Mouse (Mus musculus) liver, embryonic 13.5 days (tissue): ENCODE data around the gene Gcfc2. TPM values are rescaled to one million over a fixed set of nuclear protein-coding genes. Genes with fewer than 3 reads are reported as not detected.

Experiments
- ATAC-seq: fragments of 200-750 bp; cut with Nextera tagmentation; 2 replicates; pipeline ENCODE4 v1.8.0; 2017; ENCODE audit warnings: low read depth, mild to moderate bottlenecking, moderate number of reproducible peaks, moderate library complexity
- DNase-seq: peaks from one replicate; pipeline ENCODE4 v3.0.0; 2022
- H3K27ac ChIP-seq: fragments of 300-500 bp; sonication (generic); 2 replicates; pipeline ENCODE4 v1.5.1; 2015; ENCODE audit warnings: moderate library complexity, mild to moderate bottlenecking, inconsistent platforms
- H3K27me3 ChIP-seq: fragments of 300-500 bp; sonication (generic); 2 replicates; pipeline ENCODE4 v1.6.1; 2015; ENCODE audit warnings: mild to moderate bottlenecking, inconsistent platforms
- H3K36me3 ChIP-seq: fragments of 300-500 bp; sonication (generic); 2 replicates; pipeline ENCODE4 v1.6.1; 2015; ENCODE audit warnings: mild to moderate bottlenecking, inconsistent platforms
- H3K4me1 ChIP-seq: fragments of 300-500 bp; sonication (generic); replicated peaks from 2 replicates; pipeline ENCODE4 v1.6.1; 2015; ENCODE audit warnings: inconsistent platforms
- H3K4me2 ChIP-seq: fragments of 300-500 bp; sonication (generic); 2 replicates; pipeline ENCODE4 v1.6.1; 2015; ENCODE audit warnings: inconsistent platforms, mild to moderate bottlenecking, moderate library complexity
- H3K4me3 ChIP-seq: fragments of 300-500 bp; sonication (generic); replicated peaks from 2 replicates; pipeline ENCODE4 v1.5.1; 2015; ENCODE audit warnings: mild to moderate bottlenecking, inconsistent platforms
- H3K9ac ChIP-seq: fragments of 300-500 bp; sonication (generic); 2 replicates; pipeline ENCODE4 v1.6.1; 2015; ENCODE audit warnings: mild to moderate bottlenecking, inconsistent platforms
- H3K9me3 ChIP-seq: fragments of 300-500 bp; sonication (generic); replicated peaks from 2 replicates; pipeline ENCODE4 v1.6.1; 2016; ENCODE audit warnings: inconsistent platforms
- WGBS: fragments of 180-500 bp; shearing (Covaris S2); methylation state at CpG from one replicate; pipeline ENCODE4 v1.1.7; 2015; ENCODE audit not compliant: insufficient replicate concordance; 5-methylcytosine and 5-hydroxymethylcytosine counted together
- polyA plus RNA-seq: library from polyadenylated mRNA; unstranded; fragments of >200 nt; fragmentation: Nextera tagmentation; extraction: Ambion mirVana; gene quantifications from 2 replicates; pipeline ENCODE4 v1.2.1, GENCODE M21; 2015

Gcfc2 gene
- polyA plus RNA-seq, 1 experiment from 2014 or later: 4.5 TPM

- Histone ChIP-seq H3K27ac (no peak overlapping the region), H3K36me3 (peaks cover 90% of the 10 kb centered on the region), H3K9me3 (no peaks in the 10 kb centered on the region), H3K4me1 (no peaks in the 10 kb centered on the region), H3K9ac (no peak overlapping the region), H3K27me3 (no peaks in the 10 kb centered on the region), H3K4me3 (no peak overlapping the region), H3K4me2 (no peak overlapping the region)
- no peak for DNase-seq
- ATAC-seq: no peak
- WGBS: 90% methylated on average over 6 of the region's 6 CpGs
These were observed 23.4 kb downstream of the Gcfc2 start for GRCm38 (mm10) chr6:81946906-81947305.

- Histone ChIP-seq H3K9me3 (no peaks in the 10 kb centered on the region), H3K27ac (no peak overlapping the region), H3K4me1 (no peaks in the 10 kb centered on the region), H3K4me3 (no peak overlapping the region), H3K9ac (no peak overlapping the region), H3K27me3 (no peaks in the 10 kb centered on the region), H3K36me3 (peaks cover 86% of the 10 kb centered on the region), H3K4me2 (no peak overlapping the region)
- DNase-seq (no peak), ATAC-seq (no peak)
- WGBS: 84% methylated on average over 5 of the region's 5 CpGs
These were observed 31.7 kb downstream of the Gcfc2 start for GRCm38 (mm10) chr6:81955133-81955532.

GRCm38 (mm10) chr6:81956399-81956798 lies 32.9 kb downstream of the Gcfc2 start:
- H3K36me3 ChIP-seq: peaks cover 86% of the 10 kb centered on the region
- WGBS: 73% methylated on average over 4 of the region's 4 CpGs

GRCm38 (mm10) chr6:81957992-81958391 lies 34.5 kb downstream of the Gcfc2 start:
- no peaks in the 10 kb centered on the region for H3K9me3 ChIP-seq
- H3K4me2 ChIP-seq: no peak overlapping the region
- no peaks in the 10 kb centered on the region for H3K4me1 ChIP-seq
- no peak overlapping the region for H3K27ac ChIP-seq
- H3K9ac ChIP-seq: no peak overlapping the region
- ATAC-seq (no peak), DNase-seq (no peak)
- no peak overlapping the region for H3K4me3 ChIP-seq
- H3K27me3 ChIP-seq: no peaks in the 10 kb centered on the region
- peaks cover 86% of the 10 kb centered on the region for H3K36me3 ChIP-seq
- 77% methylated on average over 11 of the region's 11 CpGs for WGBS

More at GRCm38 (mm10) chr6:81956399-81956798, 32.9 kb downstream of the Gcfc2 start:
- H3K27me3 ChIP-seq: no peaks in the 10 kb centered on the region
- no peak overlapping the region for H3K4me2 ChIP-seq
- no peaks in the 10 kb centered on the region for H3K4me1 ChIP-seq
- H3K27ac ChIP-seq: no peak overlapping the region
- no peaks in the 10 kb centered on the region for H3K9me3 ChIP-seq
- DNase-seq (no peak), ATAC-seq (no peak)
- no peak overlapping the region for H3K4me3 ChIP-seq
- H3K9ac ChIP-seq: no peak overlapping the region

- Histone ChIP-seq H3K4me1 (peaks cover 11% of the 10 kb centered on the region), H3K27me3 (no peaks in the 10 kb centered on the region), H3K36me3 (peaks cover 83% of the 10 kb centered on the region), H3K4me2 (no peak overlapping the region), H3K27ac (no peak overlapping the region), H3K9ac (no peak overlapping the region), H3K9me3 (no peaks in the 10 kb centered on the region), H3K4me3 (no peak overlapping the region)
- no peak for ATAC-seq
- no peak for DNase-seq
- 79% methylated on average over 8 of the region's 8 CpGs for WGBS
These were observed 36.4 kb downstream of the Gcfc2 start for GRCm38 (mm10) chr6:81959866-81960265.

- Histone ChIP-seq H3K4me2 (no peak overlapping the region), H3K36me3 (peaks cover 79% of the 10 kb centered on the region), H3K27me3 (no peaks in the 10 kb centered on the region), H3K9ac (no peak overlapping the region), H3K9me3 (no peaks in the 10 kb centered on the region), H3K4me1 (peaks cover 16% of the 10 kb centered on the region), H3K4me3 (no peak overlapping the region), H3K27ac (no peak overlapping the region)
- 80% methylated on average over 1 of the region's 1 CpGs for WGBS
- DNase-seq (no peak), ATAC-seq (no peak)
These were observed 36.8 kb downstream of the Gcfc2 start for GRCm38 (mm10) chr6:81960284-81960683.

- Histone ChIP-seq H3K9me3 (no peaks in the 10 kb centered on the region), H3K36me3 (peaks cover 32% of the 10 kb centered on the region), H3K4me1 (peaks cover 20% of the 10 kb centered on the region), H3K4me2 (peak within 1 kb of the TSS; percentile 78), H3K27ac (no peak within 1 kb of the TSS; the same call in 1 of the 2 replicates), H3K9ac (peak within 1 kb of the TSS; percentile 84), H3K27me3 (no peaks in the 10 kb centered on the region), H3K4me3 (peak within 1 kb of the TSS; percentile 82)
- ATAC-seq (peak; percentile 96), DNase-seq (peak; percentile 83)
- WGBS: under 1% methylated on average over 44 of the region's 44 CpGs
These were observed 42.0 kb downstream of the Gcfc2 start, which contains the start of gene Mrpl19 for GRCm38 (mm10) chr6:81965296-81966067. Gene Mrpl19, minus strand, starts transcription at chr6:81965958.

- H3K36me3 ChIP-seq: peaks cover 26% of the 10 kb centered on the region
- H3K4me3 ChIP-seq: peak overlapping the region; percentile 82
- H3K4me2 ChIP-seq: peak overlapping the region; percentile 78
- no peaks in the 10 kb centered on the region for H3K9me3 ChIP-seq
- no peak overlapping the region for H3K27ac ChIP-seq
- DNase-seq (no peak), ATAC-seq (peak; percentile 40)
- 0 out of 2 replicates have a peak overlapping the region, but pooled peaks have one; percentile 84 for H3K9ac ChIP-seq
- no peaks in the 10 kb centered on the region for H3K27me3 ChIP-seq
- WGBS: 41% methylated on average over 2 of the region's 2 CpGs
- H3K4me1 ChIP-seq: peaks cover 20% of the 10 kb centered on the region
These were observed 42.6 kb downstream of the Gcfc2 start for GRCm38 (mm10) chr6:81966068-81966544.

- WGBS: 61% methylated on average over 7 of the region's 7 CpGs
- H3K4me2 ChIP-seq: no peak overlapping the region
- H3K9ac ChIP-seq: no peak overlapping the region
- H3K36me3 ChIP-seq: no peaks in the 10 kb centered on the region
- ATAC-seq (no peak), DNase-seq (no peak)
- peaks cover 2% of the 10 kb centered on the region; the same call in 1 of the 2 replicates for H3K4me1 ChIP-seq
- H3K27me3 ChIP-seq: no peaks in the 10 kb centered on the region
- H3K9me3 ChIP-seq: no peaks in the 10 kb centered on the region
- no peak overlapping the region for H3K4me3 ChIP-seq
- no peak overlapping the region for H3K27ac ChIP-seq
These were observed 47.7 kb downstream of the Gcfc2 start for GRCm38 (mm10) chr6:81971196-81971595.

- no peak overlapping the region for H3K27ac ChIP-seq
- H3K9me3 ChIP-seq: no peaks in the 10 kb centered on the region
- no peaks in the 10 kb centered on the region for H3K4me1 ChIP-seq
- no peak for ATAC-seq
- no peak for DNase-seq
- 77% methylated on average over 8 of the region's 8 CpGs for WGBS
- no peak overlapping the region for H3K4me2 ChIP-seq
- H3K36me3 ChIP-seq: no peaks in the 10 kb centered on the region
- H3K9ac ChIP-seq: no peak overlapping the region
- no peaks in the 10 kb centered on the region for H3K27me3 ChIP-seq
- no peak overlapping the region for H3K4me3 ChIP-seq
These were observed 49.1 kb downstream of the Gcfc2 start for GRCm38 (mm10) chr6:81972595-81972994.

- ATAC-seq (no peak), DNase-seq (peak; percentile 19)
- no peak overlapping the region for H3K4me3 ChIP-seq
- H3K27me3 ChIP-seq: no peaks in the 10 kb centered on the region
- no peak overlapping the region for H3K27ac ChIP-seq
- no peaks in the 10 kb centered on the region for H3K9me3 ChIP-seq
- no peaks in the 10 kb centered on the region for H3K36me3 ChIP-seq
- WGBS: 30% methylated on average over 7 of the region's 7 CpGs
- H3K4me1 ChIP-seq: no peaks in the 10 kb centered on the region
- H3K9ac ChIP-seq: no peak overlapping the region
- H3K4me2 ChIP-seq: no peak overlapping the region
These were observed 52.6 kb downstream of the Gcfc2 start for GRCm38 (mm10) chr6:81975971-81976621.
